Mouse (Mus musculus): Measurements from ENCODE around the gene Clcnka. TPM values are rescaled to one million over a fixed set of nuclear protein-coding genes. Genes with fewer than 3 reads are reported as not detected.

Gene Clcnka
- polyA plus RNA-seq, 1 experiment from 2014 or later, result 0.19 TPM

DNA sequence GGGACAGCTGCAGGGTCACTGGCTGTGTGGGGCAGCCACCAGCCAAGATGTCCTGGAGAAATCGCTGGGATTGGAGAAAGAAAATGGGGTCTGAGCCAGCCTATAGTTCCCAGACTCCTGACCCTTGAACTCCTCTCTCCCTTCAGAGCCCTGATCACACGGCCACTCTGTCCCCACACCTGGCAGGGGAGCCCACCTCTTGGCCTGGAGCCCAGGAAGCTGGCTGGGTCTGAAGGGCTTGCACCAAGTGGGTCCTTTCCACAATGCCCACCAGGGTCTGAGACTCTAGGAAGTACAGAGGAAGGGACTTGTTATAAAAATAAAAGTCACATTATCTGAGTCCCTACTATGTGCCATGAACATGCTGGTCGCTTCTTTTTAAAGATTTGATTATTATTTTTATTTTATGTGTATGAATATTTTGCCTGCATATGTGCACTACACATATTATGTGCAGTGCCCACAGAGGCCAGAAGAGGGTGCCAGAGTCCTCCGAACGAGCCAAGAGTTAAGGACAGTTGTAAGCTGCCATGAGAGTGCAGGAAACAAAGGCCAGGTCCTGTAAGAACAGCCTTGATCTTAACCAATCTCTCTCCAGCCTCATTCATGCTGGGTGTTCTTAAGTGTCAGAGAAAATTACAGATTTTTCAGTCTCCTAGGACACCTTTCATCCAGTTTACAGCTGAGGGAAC, 11.3 kb downstream of the Clcnka start:
- Histone ChIP-seq H3K36me3 (no peaks in the 10 kb centered on the region), H3K9me3 (replicated peaks) (no peaks in the 10 kb centered on the region), H3K4me1 (peaks cover 35% of the 10 kb centered on the region), H3K4me3 (no peak overlapping the region), H3K27ac (peak overlapping the region; percentile 66), H3K27me3 (ENCODE audit: low read depth, poor library complexity, severe bottlenecking) (peaks cover 37% of the 10 kb centered on the region)
- DNase-seq (ENCODE audit: low spot score), result peak; percentile 82
- 24% methylated on average over 5 of the region's 5 CpGs for WGBS

- Histone ChIP-seq H3K9me3 (replicated peaks) (no peaks in the 10 kb centered on the region), H3K36me3 (no peaks in the 10 kb centered on the region), H3K4me3 (no peak overlapping the region), H3K4me1 (peaks cover 39% of the 10 kb centered on the region), H3K27ac (no peak overlapping the region), H3K27me3 (ENCODE audit: low read depth, poor library complexity, severe bottlenecking) (peaks cover 43% of the 10 kb centered on the region)
- WGBS, result 75% methylated on average over 7 of the region's 7 CpGs
- no peak for DNase-seq (ENCODE audit: low spot score)
Measured at GRCm38 (mm10) chr4:141386150-141386549, 12.4 kb downstream of the Clcnka start.

- H3K27me3 ChIP-seq (ENCODE audit: low read depth, poor library complexity, severe bottlenecking), result peaks cover 51% of the 10 kb centered on the region
- DNase-seq (ENCODE audit: low spot score), result peak; percentile 75
- H3K4me1 ChIP-seq, result peaks cover 39% of the 10 kb centered on the region
- 1% methylated on average over 7 of the region's 7 CpGs for WGBS
- no peak overlapping the region for H3K27ac ChIP-seq
- no peaks in the 10 kb centered on the region for H3K36me3 ChIP-seq
- no peaks in the 10 kb centered on the region for H3K9me3 ChIP-seq (replicated peaks)
- H3K4me3 ChIP-seq, result 0 out of 2 replicates have a peak overlapping the region, but pooled peaks have one; percentile 11
Measured at GRCm38 (mm10) chr4:141385275-141385674, 13.2 kb downstream of the Clcnka start.

DNA sequence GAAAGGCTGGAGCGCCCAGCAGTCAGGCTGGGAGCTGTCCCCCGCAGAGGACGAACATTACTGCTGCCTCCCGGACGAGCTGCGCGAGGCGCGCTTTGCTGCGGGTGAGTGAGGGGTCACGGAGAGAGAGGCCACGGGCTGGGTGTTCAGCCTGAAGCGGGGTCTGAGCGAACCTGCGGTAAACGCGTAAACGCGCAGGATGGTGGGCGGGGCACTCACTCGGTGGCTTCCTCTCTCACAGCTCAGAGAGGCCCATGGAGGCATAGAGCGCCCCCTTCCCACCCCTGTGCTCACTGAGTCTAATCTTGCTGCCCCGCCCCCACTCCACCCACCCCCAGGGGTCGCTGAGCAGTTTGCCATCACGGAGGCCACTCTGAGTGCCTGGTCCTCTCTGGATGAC, 16.1 kb downstream of the Clcnka start:
- Histone ChIP-seq H3K4me3 (peak overlapping the region; percentile 49), H3K9me3 (replicated peaks) (no peaks in the 10 kb centered on the region), H3K27ac (peak overlapping the region; percentile 50), H3K36me3 (no peaks in the 10 kb centered on the region), H3K4me1 (peaks cover 30% of the 10 kb centered on the region), H3K27me3 (ENCODE audit: low read depth, poor library complexity, severe bottlenecking) (peaks cover 61% of the 10 kb centered on the region)
- DNase-seq (ENCODE audit: low spot score), result peak; percentile 53
- under 1% methylated on average over 25 of the region's 25 CpGs for WGBS

DNA sequence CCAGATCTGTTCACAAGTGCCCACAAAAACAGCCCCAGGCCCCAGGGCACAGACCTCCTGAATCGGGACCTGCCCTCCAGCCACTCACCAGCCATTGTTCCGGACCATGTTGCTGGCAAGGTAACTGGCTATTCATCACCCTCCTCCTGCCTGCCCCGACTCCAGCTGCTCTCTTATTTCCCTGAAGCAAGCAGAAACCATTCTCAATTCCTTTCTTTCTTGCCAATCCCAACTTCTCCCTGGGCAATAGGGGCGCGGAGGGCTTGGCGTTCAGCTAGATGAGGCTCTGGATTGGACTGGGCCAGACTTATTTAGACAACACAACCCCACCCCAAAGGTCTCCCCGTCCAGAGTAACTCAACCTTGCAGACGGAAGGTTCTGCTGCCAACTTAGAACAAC, 18.9 kb downstream of the Clcnka start:
- peaks cover 53% of the 10 kb centered on the region for H3K27me3 ChIP-seq (ENCODE audit: low read depth, poor library complexity, severe bottlenecking)
- H3K27ac ChIP-seq, result no peak overlapping the region
- WGBS, result 71% methylated on average over 8 of the region's 8 CpGs
- H3K4me1 ChIP-seq, result peaks cover 26% of the 10 kb centered on the region
- DNase-seq (ENCODE audit: low spot score), result no peak
- H3K36me3 ChIP-seq, result no peaks in the 10 kb centered on the region
- H3K9me3 ChIP-seq (replicated peaks), result no peaks in the 10 kb centered on the region
- no peak overlapping the region for H3K4me3 ChIP-seq

- no peak for DNase-seq (ENCODE audit: low spot score)
- H3K4me3 ChIP-seq, result no peak overlapping the region
- H3K9me3 ChIP-seq (replicated peaks), result no peaks in the 10 kb centered on the region
- H3K27ac ChIP-seq, result no peak overlapping the region
- H3K36me3 ChIP-seq, result no peaks in the 10 kb centered on the region
- H3K27me3 ChIP-seq (ENCODE audit: low read depth, poor library complexity, severe bottlenecking), result peaks cover 49% of the 10 kb centered on the region
- H3K4me1 ChIP-seq, result peaks cover 15% of the 10 kb centered on the region
- 90% methylated on average over 5 of the region's 5 CpGs for WGBS
Measured at GRCm38 (mm10) chr4:141372426-141372825, 26.1 kb downstream of the Clcnka start.

- Histone ChIP-seq H3K4me3 (peak within 1 kb of the TSS; percentile 70), H3K27me3 (ENCODE audit: low read depth, poor library complexity, severe bottlenecking) (peaks cover 87% of the 10 kb centered on the region), H3K27ac (peak within 1 kb of the TSS; percentile 68), H3K4me1 (peaks cover 11% of the 10 kb centered on the region), H3K9me3 (replicated peaks) (no peaks in the 10 kb centered on the region), H3K36me3 (no peaks in the 10 kb centered on the region)
- DNase-seq (ENCODE audit: low spot score), result peak; percentile 56
- under 1% methylated on average over 62 of the region's 71 CpGs for WGBS
Measured at GRCm38 (mm10) chr4:141367997-141368791, 30.3 kb downstream of the Clcnka start, which contains the start of gene Fam131c. TSS of gene Fam131c (plus strand) at chr4:141368220.

DNA sequence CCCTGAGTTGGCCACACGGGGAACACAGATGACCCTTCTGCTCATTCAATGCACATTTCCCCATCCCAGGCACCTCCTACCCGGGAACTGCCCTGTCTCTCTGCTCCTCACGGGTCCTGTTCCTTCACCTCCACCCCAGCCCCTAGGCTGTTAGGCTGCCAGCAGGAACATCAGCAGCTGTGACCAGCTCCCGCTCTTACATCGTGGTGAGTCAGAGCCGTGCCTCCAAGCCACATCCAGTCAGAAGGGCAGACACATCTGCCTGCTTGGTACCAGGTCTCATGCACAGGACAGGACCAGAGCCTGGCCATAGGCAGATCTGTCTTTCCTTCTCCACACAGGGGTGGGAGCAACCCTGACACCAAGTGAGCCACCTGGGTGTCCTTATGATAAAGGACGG, 32.6 kb downstream of the Clcnka start:
- 51% methylated on average over 7 of the region's 7 CpGs for WGBS
- no peaks in the 10 kb centered on the region for H3K9me3 ChIP-seq (replicated peaks)

GRCm38 (mm10) chr4:141365126-141365525, 33.4 kb downstream of the Clcnka start:
- no peak overlapping the region for H3K27ac ChIP-seq
- H3K4me3 ChIP-seq, result no peak overlapping the region
- H3K36me3 ChIP-seq, result no peaks in the 10 kb centered on the region
- no peaks in the 10 kb centered on the region for H3K9me3 ChIP-seq (replicated peaks)
- 66% methylated on average over 8 of the region's 8 CpGs for WGBS
- no peak for DNase-seq (ENCODE audit: low spot score)
- peaks cover 16% of the 10 kb centered on the region for H3K4me1 ChIP-seq
- H3K27me3 ChIP-seq (ENCODE audit: low read depth, poor library complexity, severe bottlenecking), result peaks cover 89% of the 10 kb centered on the region

More for the DNA sequence above, 32.6 kb downstream of the Clcnka start:
- H3K27me3 ChIP-seq (ENCODE audit: low read depth, poor library complexity, severe bottlenecking), result peaks cover 96% of the 10 kb centered on the region
- H3K4me3 ChIP-seq, result no peak overlapping the region
- H3K36me3 ChIP-seq, result no peaks in the 10 kb centered on the region
- peaks cover 16% of the 10 kb centered on the region for H3K4me1 ChIP-seq
- DNase-seq (ENCODE audit: low spot score), result no peak
- no peak overlapping the region for H3K27ac ChIP-seq

- H3K36me3 ChIP-seq, result no peaks in the 10 kb centered on the region
- peak; percentile 95 for DNase-seq (ENCODE audit: low spot score)
- H3K27ac ChIP-seq, result no peak overlapping the region
- peaks cover 12% of the 10 kb centered on the region for H3K4me1 ChIP-seq
- 29% methylated on average over 11 of the region's 11 CpGs for WGBS
- peaks cover 68% of the 10 kb centered on the region for H3K27me3 ChIP-seq (ENCODE audit: low read depth, poor library complexity, severe bottlenecking)
- H3K9me3 ChIP-seq (replicated peaks), result no peaks in the 10 kb centered on the region
- H3K4me3 ChIP-seq, result no peak overlapping the region
Measured at GRCm38 (mm10) chr4:141362937-141363548, 35.5 kb downstream of the Clcnka start.

- H3K4me3 ChIP-seq, result no peak overlapping the region
- no peaks in the 10 kb centered on the region for H3K36me3 ChIP-seq
- peak; percentile 69 for DNase-seq (ENCODE audit: low spot score)
- peaks cover 9% of the 10 kb centered on the region; the same call in 1 of the 2 replicates for H3K4me1 ChIP-seq
- peaks cover 46% of the 10 kb centered on the region for H3K27me3 ChIP-seq (ENCODE audit: low read depth, poor library complexity, severe bottlenecking)
- no peak overlapping the region for H3K27ac ChIP-seq
- no peaks in the 10 kb centered on the region for H3K9me3 ChIP-seq (replicated peaks)
- 28% methylated on average over 7 of the region's 7 CpGs for WGBS
Measured at GRCm38 (mm10) chr4:141360846-141361245, 37.7 kb downstream of the Clcnka start.

DNA sequence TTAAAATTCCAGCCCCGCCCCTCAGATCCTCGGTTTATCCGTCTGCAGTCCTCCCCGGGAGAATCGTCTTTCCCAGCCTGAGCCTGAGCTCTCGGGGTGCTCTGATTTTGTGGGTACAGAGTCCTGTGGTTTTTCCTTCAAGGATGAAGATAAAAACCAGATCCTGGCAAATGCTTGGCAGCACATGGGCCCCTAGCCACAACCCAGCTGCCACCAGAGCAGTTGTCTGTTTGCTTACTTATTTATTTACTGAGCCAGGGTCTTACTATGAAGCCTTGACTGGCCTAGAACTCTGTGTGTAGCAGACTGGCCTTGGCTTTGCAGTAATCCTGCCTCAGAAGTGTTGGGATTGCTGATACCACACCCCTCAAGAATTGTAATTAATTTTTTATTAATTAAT, 39.3 kb downstream of the Clcnka start:
- no peak overlapping the region for H3K27ac ChIP-seq
- no peaks in the 10 kb centered on the region for H3K9me3 ChIP-seq (replicated peaks)
- no peaks in the 10 kb centered on the region for H3K36me3 ChIP-seq
- no peak for DNase-seq (ENCODE audit: low spot score)
- no peak overlapping the region for H3K4me3 ChIP-seq
- 91% methylated on average over 6 of the region's 6 CpGs for WGBS
- H3K27me3 ChIP-seq (ENCODE audit: low read depth, poor library complexity, severe bottlenecking), result peaks cover 30% of the 10 kb centered on the region
- H3K4me1 ChIP-seq, result peaks cover 9% of the 10 kb centered on the region; the same call in 1 of the 2 replicates

- no peaks in the 10 kb centered on the region for H3K9me3 ChIP-seq (replicated peaks)
- DNase-seq (ENCODE audit: low spot score), result no peak
- H3K27me3 ChIP-seq (ENCODE audit: low read depth, poor library complexity, severe bottlenecking), result peaks cover 20% of the 10 kb centered on the region
- H3K4me3 ChIP-seq, result no peak overlapping the region
- no peak overlapping the region for H3K27ac ChIP-seq
- H3K4me1 ChIP-seq, result peaks cover 14% of the 10 kb centered on the region
- no peaks in the 10 kb centered on the region for H3K36me3 ChIP-seq
Measured at GRCm38 (mm10) chr4:141357811-141358210, 40.7 kb downstream of the Clcnka start.

All from limb, embryonic 10.5 days (tissue).